Mouse (Mus musculus) G1E (cell line): Measurements from ENCODE around the gene Eif2b4. TPM values are rescaled to one million over a fixed set of nuclear protein-coding genes. Genes with fewer than 3 reads are reported as not detected.
A peak's percentile ranks its signal among the peaks of the same experiment; 100 is the strongest.

ENCODE experiments used
- ATAC-seq: 2 replicates; pipeline ENCODE4 v1.8.0; 2016; ENCODE audit warnings: mild to moderate bottlenecking; ENCODE audit not compliant: insufficient number of reproducible peaks, poor library complexity, low FRiP score, severe bottlenecking; ENCODE audit errors: extremely low read depth
- DNase-seq: peaks from one replicate; pipeline ENCODE4 v3.0.0; 2012; ENCODE audit warnings: low spot score
- H3K27me3 ChIP-seq: 2 replicates; pipeline ENCODE4 v1.6.1; 2012; ENCODE audit warnings: mild to moderate bottlenecking, low read length, inconsistent platforms; ENCODE audit not compliant: insufficient read depth
- H3K36me3 ChIP-seq: replicated peaks from 2 replicates; pipeline ENCODE3; 2012; ENCODE audit warnings: mild to moderate bottlenecking, inconsistent platforms
- H3K4me1 ChIP-seq: 2 replicates; pipeline ENCODE4 v1.6.1; 2012; ENCODE audit warnings: low read depth, low read length, inconsistent platforms, mixed read lengths; ENCODE audit not compliant: insufficient read depth
- H3K4me3 ChIP-seq: 2 replicates; pipeline ENCODE4 v1.5.1; 2012; ENCODE audit warnings: low read depth, mild to moderate bottlenecking, inconsistent platforms, low read length, moderate library complexity, mixed read lengths
- H3K9me3 ChIP-seq: replicated peaks from 2 replicates; pipeline ENCODE4 v1.6.1; 2012; ENCODE audit warnings: inconsistent platforms
- CTCF ChIP-seq: IDR thresholded peaks from 2 replicates; pipeline ENCODE4 v1.5.1; 2012; ENCODE audit warnings: low read depth, low read length, inconsistent platforms, mixed read lengths
- GATA1 ChIP-seq: IDR thresholded peaks from 2 replicates; pipeline ENCODE4 v1.6.1; 2012; ENCODE audit warnings: borderline replicate concordance, low read length, inconsistent platforms, mixed read lengths
- GATA2 ChIP-seq: IDR thresholded peaks from 2 replicates; pipeline ENCODE4 v1.6.1; 2012; ENCODE audit warnings: low read depth, low read length, inconsistent platforms, borderline replicate concordance
- POLR2AphosphoS5 ChIP-seq: IDR thresholded peaks from 2 replicates; pipeline ENCODE4 v1.6.1; 2012; ENCODE audit warnings: low read depth, low read length, inconsistent platforms; ENCODE audit not compliant: insufficient replicate concordance
- TAL1 ChIP-seq: conservative IDR thresholded peaks from 2 replicates; pipeline ENCODE4 v1.6.1; 2012; ENCODE audit warnings: low read depth, low read length, inconsistent platforms, mixed read lengths
- polyA plus RNA-seq: library from polyadenylated mRNA; stranded (reverse); fragments of >175 nt; gene quantifications from 2 replicates; pipeline ENCODE4 v1.2.3, GENCODE M21; 2012
- total RNA-seq, 2 experiments: library from RNA; stranded (forward) in 1 of 2; stranded (reverse) in 1 of 2; fragments of 200-1000 nt in 1 of 2; fragments of >200 nt in 1 of 2; fragmentation: Nextera tagmentation in 1 of 2; gene quantifications; 2 replicates each; pipeline ENCODE4 v1.2.3; 2014 to 2017

The Eif2b4 gene
- total and polyA plus RNA-seq, 3 experiments, result 43.6 to 139 (median 104) TPM

DNA sequence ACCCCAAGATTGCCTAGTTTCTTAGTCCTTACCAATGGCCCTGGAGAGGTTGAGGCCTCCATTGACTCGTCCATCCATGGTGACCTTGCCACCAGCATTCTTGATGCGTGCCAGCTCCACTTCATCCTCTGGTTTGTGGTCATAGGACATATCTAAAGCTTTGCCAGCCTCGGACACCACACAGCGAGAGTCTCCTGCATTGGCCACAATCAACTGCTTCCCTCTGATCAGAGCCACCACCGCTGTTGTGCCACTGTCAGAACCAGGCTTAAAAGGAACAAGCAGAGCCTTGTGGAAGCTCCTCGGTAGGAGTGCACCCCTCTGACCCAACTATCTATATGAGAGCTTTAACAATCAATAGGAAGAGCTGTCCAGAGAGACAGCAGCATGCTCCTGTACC, 11.2 kb upstream of the Eif2b4 start:
- Histone ChIP-seq H3K4me1 (peaks cover 52% of the 10 kb centered on the region), H3K36me3 (peaks cover 88% of the 10 kb centered on the region), H3K9me3 (no peaks in the 10 kb centered on the region), H3K4me3 (no peak overlapping the region), H3K27me3 (no peaks in the 10 kb centered on the region)
- ATAC-seq, result no peak
- DNase-seq, result no peak
- TF ChIP-seq GATA2 (no peak), TAL1 (no peak), CTCF (no peak)

DNA sequence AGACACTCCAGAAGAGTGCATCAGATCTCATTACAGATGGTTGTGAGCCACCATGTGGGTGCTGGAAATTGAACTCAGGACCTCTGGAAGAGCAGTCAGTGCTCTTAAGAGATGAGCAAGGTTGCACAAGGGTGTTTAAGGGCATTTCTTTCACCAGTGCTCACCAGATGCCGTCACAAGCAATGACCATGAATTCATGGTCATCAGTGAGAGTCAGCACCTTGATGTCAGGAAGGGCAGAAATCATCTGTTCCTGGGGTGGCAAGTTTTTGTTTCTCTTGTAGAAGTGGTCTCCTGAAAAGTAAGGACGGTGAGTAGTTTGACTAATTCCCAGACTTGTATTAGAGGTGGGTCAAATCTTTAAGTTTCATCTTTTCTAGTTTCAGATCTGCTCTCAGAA, 10.6 kb upstream of the Eif2b4 start:
- peaks cover 57% of the 10 kb centered on the region for H3K4me1 ChIP-seq
- H3K36me3 ChIP-seq, result peaks cover 90% of the 10 kb centered on the region
- H3K27me3 ChIP-seq, result no peaks in the 10 kb centered on the region
- H3K4me3 ChIP-seq, result no peak overlapping the region
- no peak for TF ChIP-seq TAL1
- TF ChIP-seq CTCF, result no peak
- no peak for TF ChIP-seq GATA2
- TF ChIP-seq POLR2AphosphoS5, result no peak
- no peak for TF ChIP-seq GATA1
- ATAC-seq (no peak), DNase-seq (no peak)
- H3K9me3 ChIP-seq, result no peaks in the 10 kb centered on the region

DNA sequence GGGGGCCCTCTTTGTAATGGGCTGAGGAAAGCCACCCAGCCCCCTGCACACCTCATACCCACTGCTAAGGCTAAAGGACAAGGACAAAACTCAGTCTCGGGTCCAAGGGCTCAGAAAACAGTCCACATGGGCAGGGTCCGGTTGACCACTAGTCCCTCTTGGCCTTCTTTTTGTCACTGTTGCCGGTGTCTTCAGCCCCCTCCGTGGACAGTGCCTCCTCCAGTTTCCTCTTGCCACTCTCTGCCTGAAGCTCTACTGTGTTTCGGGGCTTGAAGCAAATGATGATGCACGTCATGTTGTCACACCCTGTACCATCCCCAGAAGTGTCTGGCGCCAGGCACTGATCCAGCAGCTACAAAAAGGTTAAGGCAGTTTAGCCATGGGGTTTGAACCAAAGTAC, 9.7 kb upstream of the Eif2b4 start:
- peaks cover 60% of the 10 kb centered on the region for H3K4me1 ChIP-seq
- DNase-seq (no peak), ATAC-seq (no peak)
- peak overlapping the region; percentile 84 for H3K4me3 ChIP-seq
- no peak for TF ChIP-seq POLR2AphosphoS5
- no peaks in the 10 kb centered on the region for H3K27me3 ChIP-seq
- H3K36me3 ChIP-seq, result peaks cover 90% of the 10 kb centered on the region
- H3K9me3 ChIP-seq, result no peaks in the 10 kb centered on the region

DNA sequence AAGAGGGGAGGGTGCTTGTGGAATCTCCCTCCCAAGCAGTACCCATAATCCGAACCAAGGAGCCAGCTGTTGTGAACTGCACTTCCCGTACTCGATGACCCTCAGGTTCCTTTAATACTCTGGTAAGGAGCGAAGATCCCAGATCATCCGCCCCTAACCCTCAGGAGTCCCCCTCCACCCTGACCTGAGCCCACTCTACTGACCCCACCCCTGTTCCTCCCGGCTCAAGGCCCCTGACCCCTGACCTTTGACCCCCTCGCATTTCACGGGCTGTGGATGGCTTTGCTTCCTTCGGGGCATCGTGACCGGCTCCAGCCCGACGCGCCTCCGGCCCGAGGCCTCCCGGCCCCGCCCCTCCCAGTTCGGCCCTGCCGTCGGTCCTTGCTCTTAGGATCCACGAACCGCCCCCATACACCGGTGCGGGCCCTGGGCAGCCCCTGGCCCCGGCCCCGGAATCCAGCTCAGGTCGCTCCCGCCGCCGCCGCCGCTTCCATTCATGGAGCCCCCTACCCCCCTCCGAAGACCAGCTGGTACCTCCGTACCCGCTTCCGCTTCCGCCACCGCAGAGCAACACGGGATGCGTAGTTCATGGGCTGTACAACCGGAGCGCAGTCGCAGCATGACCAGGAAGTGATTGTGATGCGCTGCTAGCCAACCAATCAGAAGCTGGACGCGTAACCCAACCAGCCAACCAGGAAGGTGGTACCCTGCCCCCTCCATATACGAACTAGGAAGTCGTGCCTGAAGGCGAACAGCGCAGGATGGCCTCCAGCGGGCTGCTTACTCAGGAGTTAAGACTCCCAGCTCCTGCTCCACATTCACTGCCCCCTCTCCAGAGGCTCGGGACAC, 8.7 kb upstream of the Eif2b4 start, which contains the start of gene Zfp513:
TSS of gene Zfp513 (minus strand) at position 562 of the 849 bp plus-strand sequence.
- DNase-seq, result peak; percentile 96
- ATAC-seq, result peak; percentile 98
- Histone ChIP-seq H3K4me1 (peaks cover 66% of the 10 kb centered on the region), H3K9me3 (no peaks in the 10 kb centered on the region), H3K36me3 (peaks cover 90% of the 10 kb centered on the region), H3K27me3 (no peaks in the 10 kb centered on the region), H3K4me3 (peak within 1 kb of the TSS; percentile 84)
- TF ChIP-seq POLR2AphosphoS5, result peak; percentile 87; the same call in 1 of the 2 replicates
- TF ChIP-seq TAL1, result no peak
- TF ChIP-seq GATA2, result no peak
- no peak for TF ChIP-seq GATA1
- TF ChIP-seq CTCF, result no peak

DNA sequence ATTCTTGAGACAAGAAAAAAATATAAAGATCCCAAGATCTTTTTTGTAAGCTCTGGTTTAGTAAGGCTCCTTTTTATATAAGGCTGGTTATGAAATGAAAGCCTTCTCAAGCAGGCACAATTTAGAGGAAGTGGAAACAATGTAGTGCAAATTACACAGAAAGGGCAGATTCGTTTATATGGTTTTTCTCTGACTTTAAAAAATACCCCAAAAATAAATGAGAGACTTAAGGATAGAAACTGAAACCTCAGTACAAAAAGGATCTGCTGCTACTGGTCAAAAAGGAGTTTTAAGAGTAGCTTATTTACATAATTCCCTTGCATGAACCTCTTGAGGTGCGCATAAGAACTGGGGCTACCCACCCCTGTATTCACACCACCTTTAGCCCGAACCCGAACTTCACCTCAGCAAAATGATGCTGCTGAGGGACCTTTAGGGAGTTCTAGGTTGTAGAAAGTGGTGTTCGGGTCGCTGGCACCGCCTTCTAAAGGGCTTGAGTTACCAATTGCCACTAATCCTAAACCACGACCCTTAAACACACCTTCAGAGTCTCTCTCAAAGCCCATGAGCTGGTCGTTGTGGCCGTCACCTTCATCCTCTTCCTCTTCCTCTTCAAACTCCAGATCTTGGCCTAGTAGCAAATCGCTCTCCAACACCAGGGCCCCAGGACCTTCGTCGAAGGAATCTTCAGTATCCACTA, 8.0 kb upstream of the Eif2b4 start:
- peak overlapping the region; percentile 84 for H3K4me3 ChIP-seq
- no peak for TF ChIP-seq CTCF
- no peak for TF ChIP-seq GATA1
- no peak for TF ChIP-seq TAL1
- TF ChIP-seq POLR2AphosphoS5, result no peak
- no peak for TF ChIP-seq GATA2
- DNase-seq (no peak), ATAC-seq (no peak)
- no peaks in the 10 kb centered on the region for H3K27me3 ChIP-seq
- peaks cover 72% of the 10 kb centered on the region for H3K4me1 ChIP-seq
- peaks cover 91% of the 10 kb centered on the region for H3K36me3 ChIP-seq
- no peaks in the 10 kb centered on the region for H3K9me3 ChIP-seq

DNA sequence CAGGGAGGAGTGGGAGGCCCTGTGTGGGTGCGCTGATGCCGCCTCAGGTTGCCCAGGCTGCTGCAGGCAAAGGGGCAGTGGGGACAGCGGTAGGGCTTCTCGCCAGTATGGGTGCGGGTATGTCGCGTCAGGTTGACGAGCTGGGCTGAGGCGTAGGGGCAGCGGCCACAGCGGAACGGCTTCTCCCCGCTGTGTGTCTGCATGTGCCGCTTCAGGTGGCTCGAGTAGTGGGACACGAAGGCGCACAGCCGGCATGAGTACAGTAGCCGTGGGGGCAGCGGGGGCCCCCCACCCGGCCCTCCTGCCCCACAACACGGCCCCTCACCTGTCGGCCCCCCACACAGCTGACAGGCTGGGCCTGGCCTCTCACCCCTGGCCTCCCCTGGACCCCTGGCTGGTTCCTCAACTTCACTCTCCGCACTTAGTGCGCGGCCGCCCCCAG, 7.1 kb upstream of the Eif2b4 start:
- no peaks in the 10 kb centered on the region for H3K27me3 ChIP-seq
- peak overlapping the region; percentile 65 for H3K4me3 ChIP-seq

More for the DNA sequence above, 7.1 kb upstream of the Eif2b4 start:
- H3K4me1 ChIP-seq, result peaks cover 76% of the 10 kb centered on the region
- H3K36me3 ChIP-seq, result peaks cover 91% of the 10 kb centered on the region
- TF ChIP-seq POLR2AphosphoS5 (0 out of 2 replicates have a peak, but pooled peaks have one; percentile 23), GATA1 (no peak)
- DNase-seq, result no peak
- no peak for ATAC-seq
- no peaks in the 10 kb centered on the region for H3K9me3 ChIP-seq
